Mouse (Mus musculus) fibroblast of lung, adult 2 months (primary cell): ENCODE data around the gene Fbxw11.

Experiments used
- DNase-seq: peaks from one replicate; pipeline ENCODE4 v3.0.0-alpha.2; 2011; ENCODE audit warnings: low read depth

Fbxw11 gene

DNA sequence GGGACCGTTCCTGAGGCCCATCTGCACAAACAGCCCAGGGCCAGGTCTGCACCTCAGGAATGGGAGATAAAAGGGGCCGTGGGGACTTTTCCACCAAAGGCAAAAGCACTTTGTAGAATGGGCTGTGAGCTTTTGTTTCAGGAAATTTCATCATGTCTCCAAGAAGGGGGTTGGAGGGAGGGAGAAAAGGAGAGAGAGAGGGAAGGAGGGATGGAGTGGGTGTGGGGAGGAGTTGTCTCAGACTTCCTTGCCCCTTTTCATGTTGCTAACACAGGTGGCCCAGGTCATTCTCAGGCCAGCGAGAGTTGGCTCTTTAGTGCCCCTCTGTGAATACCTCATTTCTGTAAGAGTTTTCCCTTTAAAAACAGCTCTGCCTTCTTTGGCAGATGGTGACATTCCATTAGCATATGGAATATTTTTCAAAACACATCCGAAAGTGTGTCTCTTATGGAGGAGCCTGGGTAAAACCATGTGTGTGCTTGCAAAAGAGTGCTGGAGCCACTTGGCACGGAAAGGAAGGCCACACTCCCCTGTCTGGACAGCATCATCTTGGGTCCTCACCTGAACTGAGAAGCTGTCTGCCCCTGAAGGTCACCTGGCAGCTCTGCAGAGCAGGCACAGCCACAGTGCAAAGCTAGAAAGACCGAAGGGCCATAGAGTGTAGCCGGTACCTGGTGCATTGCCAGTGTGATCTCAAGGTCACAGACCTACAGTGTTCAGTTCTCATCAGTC is 109.5 kb downstream of the Fbxw11 start:
- no peak for DNase-seq

DNA sequence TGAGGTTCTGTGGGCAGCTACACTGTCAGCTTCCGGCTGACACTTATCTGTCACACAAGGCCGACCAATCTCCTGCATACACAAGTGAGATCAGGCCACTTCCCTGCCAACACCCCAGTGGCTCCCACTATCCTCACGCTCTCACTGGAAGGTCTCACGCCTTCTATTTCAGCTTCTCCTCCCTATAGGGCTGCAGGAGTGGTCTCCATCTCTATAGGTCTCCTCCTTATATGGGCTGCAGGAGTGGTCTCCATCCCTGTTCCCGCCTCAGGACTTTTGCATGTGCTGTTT is 110.0 kb downstream of the Fbxw11 start:
- no peak for DNase-seq

DNA sequence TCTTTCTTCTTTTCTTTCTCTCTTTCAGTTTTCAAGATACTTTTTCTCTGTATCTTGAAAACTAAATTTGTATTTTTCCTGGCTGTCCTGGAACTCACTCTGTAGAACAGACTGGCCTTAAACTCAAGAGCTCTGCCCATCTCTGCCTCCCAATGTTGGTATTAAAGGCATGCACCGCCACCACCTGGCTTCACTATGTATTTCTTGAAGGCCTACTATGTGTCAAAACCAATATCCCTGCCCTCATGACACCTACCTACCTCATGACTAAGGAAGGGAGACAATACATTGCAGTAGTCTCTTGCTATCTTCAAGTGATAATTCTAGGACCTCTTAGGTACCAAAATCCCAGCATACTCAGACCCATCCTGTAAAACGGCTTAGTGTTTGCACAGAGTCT is 110.8 kb downstream of the Fbxw11 start:
- no peak for DNase-seq

DNA sequence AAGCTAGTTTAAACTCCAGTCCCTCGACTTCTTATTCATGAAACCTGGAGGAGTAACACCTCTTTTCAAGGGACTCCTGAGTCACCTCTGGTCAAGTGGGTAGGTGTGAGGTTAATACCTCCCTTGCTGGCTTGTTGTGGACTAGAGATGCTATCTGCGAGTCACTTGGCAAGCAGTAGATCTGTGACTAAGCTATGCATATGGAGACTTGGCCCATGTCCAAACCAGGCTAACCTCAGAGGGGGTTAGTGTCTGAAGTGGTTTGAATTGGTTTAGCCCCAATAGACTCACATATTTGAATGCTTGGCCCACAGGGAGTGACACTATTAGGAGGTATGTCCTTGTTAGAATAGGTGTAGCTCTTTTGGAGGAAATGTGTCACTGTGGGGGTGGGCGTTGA is 120.2 kb downstream of the Fbxw11 start:
- DNase-seq: peak; percentile 57

DNA sequence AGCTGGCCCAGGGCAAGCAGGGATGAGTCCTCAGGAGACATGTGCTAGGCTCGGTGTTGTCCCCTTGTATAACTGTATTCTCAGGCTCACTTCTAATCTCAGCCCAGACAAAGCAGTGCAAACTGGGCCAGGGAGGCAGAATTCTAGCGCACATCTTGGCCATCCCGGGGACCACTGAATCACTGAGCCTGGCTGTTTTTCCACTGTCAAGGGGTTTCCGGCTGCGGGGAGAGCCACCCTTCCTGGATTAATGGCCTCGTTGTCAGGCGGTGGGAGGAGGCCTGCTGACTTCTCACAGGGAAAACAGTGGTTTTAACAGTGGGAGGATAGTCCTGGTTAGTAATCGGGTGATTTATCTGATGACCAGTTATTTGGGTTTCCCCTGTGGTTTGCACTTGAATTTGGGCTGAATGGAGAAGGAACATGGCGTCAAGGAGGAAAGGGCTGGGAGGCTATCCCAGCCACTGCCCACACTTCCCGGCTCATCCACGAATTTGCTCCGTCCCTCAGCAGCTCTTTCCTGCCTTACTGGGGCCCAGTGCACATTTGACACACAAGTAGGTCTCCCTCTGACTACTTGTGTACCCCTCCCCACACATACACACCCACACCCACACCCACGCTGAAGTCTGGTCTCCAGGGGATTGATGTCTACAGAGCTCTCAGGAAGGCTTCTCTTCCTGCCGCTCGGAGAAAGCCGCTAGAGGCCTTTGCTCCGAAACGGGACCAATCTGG is 125.1 kb downstream of the Fbxw11 start:
- DNase-seq: no peak

DNA sequence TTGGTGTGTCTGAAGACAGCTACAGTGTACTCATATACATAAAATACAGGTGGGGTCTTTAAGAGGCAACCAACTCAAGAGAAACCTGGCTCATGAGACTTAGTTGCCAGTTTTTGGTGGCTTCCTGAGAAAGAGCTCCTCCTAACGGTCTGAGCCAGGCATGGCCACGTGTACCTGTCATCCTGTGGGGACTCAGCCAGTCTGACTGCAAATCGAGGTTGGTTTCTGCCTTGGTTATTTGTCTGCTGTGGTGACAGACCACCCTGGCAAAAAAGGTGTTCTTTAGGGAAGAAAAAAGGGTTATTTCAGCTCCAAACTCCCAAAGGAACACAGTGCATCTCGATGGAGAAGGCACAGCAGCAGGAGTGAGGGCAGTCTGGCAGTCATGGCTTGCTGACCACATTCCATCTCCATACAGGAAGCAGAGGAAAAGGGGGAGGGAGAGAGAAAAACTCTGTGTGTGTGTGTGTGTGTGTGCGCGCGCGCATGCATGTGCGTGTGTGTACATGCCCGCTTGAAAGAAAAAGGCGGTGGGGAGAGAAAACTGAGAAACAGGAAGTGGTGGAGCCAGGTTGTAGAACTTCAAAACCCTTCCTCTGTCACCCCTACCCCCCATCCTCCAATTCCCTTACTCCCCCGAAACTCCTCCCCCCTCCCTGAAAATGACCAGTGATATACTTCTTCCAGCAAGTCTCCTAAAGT is 126.3 kb downstream of the Fbxw11 start:
- no peak for DNase-seq

DNA sequence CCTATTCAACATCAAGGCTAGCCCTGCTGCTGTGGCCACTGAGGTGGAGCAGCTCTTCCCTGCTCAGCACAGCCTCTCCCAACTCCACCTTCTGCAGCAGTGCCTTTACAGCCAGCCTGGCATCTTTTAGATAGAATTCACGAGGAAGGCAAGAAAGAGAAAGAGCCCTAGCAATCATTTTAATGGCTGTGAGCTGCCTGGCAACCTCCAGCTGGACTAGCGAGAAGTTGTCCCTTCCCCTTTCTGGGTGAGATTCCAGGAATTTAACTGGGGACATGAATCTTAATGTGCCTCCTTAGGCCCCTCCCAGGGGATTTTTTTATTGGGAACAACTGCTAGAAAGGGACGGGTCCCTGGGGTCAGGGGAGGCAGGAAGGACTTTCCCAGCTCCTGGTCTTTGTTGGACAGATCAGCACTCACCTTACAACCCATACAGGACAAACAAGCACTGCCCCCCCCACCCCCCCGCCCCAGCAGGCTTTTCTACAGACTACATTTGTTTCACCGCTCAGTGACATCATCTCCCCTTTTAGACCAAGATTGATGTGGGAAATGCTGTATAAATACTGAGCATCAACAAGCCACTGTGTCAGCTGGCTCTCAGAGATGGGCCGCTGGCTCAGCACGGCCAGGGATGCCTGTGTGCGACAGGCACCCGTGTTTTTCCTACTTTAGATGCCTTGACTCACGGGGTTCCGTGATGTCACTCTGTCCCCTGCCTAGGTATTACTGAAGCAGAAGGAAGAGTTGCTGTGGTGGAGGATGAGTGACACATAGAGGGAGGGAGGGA is 138.4 kb downstream of the Fbxw11 start:
- DNase-seq: no peak

DNA sequence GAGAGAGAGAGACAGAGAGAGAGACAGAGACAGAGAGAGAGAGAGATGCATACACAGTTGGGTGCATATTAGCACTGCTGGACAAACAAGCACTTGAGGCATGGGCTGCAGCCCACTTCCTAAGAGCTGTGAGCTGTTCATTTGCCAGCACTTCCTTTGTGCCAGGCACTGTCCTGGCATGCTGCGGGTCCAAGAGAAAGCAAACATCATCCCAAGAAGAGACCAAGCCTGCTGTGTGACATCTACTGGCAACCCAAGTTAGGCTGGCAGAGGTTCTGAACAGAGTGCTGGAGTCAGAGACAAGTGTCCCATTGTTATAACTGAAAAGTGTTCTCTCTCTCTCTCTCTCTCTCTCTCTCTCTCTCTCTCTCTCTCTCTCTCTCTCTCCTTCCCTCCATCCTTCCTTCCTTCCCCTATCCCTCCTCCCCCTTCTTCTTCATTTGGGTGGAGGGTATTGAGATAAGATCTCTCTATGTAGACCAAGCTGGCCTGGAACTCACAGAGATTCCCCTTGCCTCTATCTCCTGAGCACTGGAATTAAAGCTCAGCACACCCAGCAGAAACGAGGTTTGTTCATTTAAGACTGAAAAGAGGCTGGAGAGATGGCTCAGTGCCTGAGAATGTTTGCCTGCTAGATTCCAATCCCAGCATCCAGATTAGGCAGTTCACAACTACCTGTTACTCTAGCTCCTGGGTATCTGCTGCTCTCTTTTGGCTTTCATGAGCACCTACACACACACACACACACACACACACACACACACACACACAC is 139.3 kb downstream of the Fbxw11 start:
- DNase-seq: no peak

DNA sequence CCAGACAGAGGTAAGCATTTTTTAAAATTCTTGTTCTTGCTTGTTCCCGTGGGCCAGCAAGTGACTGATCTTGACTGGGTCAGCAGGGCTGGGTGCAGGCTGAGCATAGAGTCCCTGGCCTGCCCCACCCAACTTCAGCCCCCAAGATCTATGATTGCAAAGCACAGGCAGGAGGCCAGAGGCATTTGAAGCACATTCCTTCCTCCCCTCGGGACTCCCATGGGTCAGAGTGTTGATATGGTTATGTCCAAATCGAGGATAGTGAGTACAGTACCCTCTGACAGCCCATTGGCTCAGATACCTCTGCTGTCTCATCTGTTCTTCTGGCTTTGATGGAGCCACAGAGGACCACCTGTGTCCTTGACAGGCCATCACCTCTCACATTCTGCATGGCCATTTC is 140.2 kb downstream of the Fbxw11 start:
- DNase-seq: no peak

DNA sequence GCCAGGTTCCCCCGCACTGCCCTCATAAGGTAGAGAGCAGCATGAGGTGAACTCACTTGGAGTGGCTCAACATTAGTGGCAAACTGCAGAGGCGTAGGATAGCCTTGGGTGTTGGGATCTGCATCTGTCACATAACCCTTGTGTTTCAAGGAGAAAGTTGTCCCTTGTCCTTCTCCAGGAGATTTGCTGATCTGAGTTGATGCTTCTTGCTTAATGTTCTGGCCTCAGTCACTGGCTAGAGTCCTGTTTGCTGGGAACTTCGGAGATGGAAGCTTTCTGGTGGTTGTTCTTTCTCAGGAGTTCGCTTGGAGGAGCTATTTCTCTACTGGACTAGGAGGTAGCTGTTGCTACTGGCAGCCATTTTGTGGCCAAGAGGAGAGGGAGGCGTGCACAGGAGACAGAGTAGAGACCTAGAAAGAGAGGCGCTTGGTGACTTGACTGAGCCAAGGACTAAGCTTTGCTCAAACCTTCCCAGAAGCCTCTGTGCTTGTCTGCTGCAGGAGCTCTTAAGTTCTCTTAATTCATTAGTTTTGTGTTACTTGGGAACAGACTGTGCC is 143.1 kb downstream of the Fbxw11 start:
- no peak for DNase-seq

DNA sequence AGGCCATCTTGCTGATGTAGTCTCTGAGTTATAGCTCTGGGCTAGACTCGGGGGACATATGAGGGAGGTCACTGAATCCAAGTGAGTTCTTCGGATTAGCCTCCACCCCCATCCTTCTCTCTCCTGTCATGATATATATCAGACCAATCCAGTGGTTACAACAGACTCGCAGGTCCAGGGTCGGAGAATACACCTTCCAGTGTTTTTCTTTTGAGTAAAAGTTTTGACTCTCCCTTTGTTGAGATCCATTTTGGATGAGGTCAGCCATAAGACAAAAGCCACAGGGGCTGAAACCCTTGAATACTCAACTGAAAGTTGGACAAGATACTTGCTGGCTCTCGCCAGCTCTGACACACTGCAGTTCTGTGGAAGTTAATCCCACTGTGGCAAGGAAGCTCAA is 143.7 kb downstream of the Fbxw11 start:
- no peak for DNase-seq

DNA sequence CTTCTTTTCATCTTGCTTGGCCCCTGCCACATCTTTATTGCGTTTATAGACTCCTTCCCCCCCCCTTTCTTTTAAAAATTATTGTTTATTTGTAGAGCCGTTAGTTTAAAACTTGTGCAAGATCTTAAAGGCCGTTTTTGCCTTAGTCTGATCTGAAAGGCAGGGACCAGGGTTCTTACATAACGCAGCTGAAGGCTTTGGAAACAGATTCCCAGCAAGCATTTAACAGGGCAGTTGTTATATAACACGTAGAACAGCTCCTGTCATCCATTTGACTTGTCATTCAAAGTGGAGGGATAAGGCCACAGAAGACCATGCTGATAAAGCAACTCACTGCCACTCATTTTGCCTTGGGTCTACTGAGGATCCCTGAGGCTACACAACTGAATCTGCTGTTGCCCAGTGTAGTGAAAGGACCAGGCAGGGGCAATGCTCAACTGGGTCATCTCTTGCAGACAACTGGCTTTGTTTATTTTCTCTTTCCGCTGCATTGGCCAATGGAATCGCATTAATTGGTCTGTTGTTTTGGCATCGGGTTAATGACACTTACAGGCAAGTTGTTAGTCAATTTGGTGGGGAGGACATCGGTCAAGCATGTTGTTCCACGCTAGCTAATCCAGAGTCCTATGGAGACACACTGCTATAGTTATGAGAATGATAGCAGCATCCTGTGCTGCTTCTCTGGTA is 152.4 kb downstream of the Fbxw11 start:
- DNase-seq: no peak
